Mouse (Mus musculus) kidney, postnatal 4 days (tissue): ENCODE data around the gene Drap1.

Experiments
- DNase-seq, 2 experiments: peaks; one replicate each; pipeline ENCODE4 v3.0.0; 2021; ENCODE audit warnings: mixed read lengths in 2 of 2

Drap1 gene

DNA sequence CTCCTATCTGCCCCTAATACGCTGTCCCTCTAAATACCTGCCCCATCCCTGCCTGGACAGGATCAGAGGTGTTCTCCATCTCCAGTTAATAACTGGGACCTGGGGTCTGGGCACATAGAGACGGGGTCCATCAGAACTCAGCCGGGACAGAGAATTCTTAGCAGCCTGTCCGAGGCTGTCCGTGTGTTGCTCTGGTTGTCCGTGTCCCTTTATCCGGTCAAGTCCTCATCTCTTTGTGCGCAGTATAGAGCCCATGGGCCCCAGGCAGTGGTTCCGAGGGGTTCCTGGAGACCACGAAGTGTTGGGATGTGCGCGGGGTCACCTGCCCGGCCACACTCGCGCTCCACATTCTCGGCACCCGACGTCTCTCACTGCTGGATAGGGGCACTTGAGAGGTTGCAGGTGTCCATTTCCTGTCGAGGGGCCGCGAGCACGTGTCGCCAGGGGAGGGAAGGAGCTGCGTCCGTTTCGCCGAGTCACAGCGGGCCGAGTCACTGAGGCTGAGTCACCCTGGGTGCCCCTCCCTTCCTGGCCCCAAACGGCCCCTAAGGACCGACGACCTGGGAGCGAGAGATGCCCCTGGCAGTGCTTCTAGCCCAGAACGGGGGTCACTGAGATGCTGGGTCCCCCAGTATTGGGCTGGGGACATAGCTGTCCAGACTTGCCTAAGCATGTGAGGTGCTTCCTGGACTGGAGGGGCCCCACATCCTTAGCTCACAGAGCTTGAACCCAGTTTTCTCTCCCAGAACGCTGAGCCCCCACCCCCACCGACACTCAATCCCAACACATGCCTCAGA lies 23.8 kb upstream of the Drap1 start:
- peak; percentile 29 to 44 for DNase-seq

DNA sequence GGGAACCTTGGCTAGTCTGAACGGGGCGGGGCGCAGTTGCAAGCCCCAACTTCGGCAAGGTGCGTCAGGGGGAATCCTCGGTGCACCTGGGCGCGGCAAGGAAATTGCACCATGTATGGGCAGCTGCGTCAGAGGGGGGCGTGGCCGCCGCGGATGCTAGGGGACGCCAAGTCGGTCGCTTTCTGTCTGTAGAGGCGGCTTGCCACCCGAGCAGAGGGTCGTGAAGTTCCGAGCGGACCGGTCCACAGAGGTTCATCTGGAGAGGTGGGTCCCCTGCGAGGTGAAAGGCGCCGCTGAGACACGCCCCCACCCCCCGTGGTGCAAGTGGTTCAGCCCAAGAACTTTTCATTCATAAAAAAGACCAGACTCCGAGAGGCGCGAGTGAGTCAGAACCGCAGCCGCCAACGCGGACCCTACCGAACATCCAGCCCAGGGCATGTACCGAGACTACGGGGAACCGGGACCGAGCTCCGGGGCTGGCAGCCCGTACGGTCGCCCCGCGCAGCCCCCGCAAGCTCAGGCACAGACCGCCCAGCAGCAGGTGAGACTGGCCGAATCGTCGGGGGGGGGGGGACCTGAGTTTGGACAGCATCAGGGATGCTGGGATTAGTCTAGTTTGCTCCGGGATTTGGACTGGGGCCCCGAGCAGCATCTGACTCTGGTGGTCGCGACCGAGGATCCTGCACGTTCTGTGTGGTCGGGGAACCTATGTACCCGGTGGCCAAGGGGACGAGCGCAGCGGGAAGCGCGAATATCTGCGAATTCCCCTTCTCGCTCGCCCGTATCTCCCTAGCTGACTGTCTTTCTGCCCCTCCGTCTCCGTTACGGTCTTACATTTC lies 23.0 kb upstream of the Drap1 start, which contains the start of gene Fosl1:
Gene Fosl1, plus strand, starts transcription at position 33 of the 839 bp plus-strand sequence.
- peak; percentile 83 to 86 for DNase-seq

DNA sequence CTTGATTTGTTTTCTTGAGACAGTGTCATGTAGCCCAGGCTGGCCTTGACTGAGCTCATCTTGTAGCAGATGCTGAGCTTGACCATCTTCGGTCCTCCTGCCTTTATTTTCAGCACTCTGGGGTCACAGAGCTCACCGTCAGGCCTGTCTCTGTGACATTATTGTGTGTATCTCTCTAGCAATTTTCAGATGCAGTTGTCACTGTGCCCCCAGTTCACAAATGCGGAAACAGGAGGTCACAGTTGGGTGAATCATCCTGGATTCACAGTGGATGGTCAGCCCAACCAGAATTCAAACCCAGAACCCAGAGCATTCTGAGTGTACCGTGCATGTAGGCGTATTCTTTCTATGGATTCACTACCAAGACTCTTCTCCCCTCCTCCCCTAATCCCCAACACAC lies 21.0 kb upstream of the Drap1 start:
- no peak for DNase-seq

DNA sequence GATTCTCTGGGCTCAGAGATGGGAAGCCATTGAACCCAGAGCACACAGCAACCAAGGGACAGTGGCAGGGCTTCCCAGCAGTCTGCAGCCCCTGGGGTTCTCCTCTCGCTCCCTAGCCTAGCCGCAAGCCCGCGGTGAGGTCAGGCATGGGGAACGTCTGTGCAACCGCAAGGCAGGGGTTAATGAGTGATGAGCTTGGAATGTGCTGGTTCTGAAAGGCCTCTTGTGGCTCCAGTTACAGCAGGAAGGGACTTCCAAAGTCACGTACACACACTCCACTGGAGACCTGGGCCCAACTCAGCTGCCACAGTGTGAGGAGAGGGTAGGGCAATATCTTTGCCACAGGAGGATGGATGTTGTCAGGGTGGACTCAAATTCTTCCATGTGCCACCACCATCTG lies 20.2 kb upstream of the Drap1 start:
- peak; percentile 39 to 57 for DNase-seq

DNA sequence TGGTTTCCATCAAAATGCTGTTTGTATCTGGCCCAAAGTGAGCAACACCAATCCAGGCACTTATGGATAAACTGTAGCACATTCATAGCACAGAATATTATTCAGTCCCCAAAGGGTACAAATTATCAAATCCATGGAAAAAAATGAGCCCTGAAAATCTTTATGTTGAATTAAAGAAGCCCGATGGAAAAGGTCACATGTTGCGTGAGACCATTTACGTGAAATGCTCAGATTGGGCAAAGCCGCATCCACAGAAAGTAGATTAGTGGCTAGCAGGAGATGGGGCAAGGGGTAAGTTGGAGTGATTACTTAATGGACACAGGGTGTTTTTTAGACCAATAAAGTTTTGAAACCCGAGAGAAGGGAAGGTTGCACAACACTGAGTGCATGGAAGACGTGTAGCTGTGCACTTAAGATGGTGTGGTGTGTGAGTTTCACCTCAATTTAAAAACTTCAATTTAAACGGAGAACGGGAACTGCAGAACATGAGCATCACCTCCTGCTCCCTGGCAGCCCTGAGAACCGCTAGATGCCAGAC lies 19.7 kb upstream of the Drap1 start:
- DNase-seq = no peak

DNA sequence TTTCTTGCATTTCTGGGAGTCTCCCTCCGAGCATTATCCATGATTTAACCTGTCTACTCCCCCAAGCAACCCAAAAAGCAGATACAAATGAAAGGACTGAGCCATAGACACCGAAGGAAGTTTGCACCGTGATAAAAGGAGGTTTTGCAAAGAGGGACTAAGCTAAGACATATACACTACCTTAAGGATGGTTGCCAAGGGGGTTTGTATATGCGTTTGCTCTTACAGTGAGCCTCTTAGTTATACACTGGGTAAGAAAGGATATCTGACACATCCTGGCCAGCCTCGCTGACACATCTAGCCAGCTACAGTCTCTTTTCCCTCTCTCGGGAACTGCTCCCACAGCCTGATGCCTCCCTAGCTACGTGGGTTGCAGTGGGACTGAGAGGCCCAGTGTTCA lies 9.2 kb upstream of the Drap1 start:
- DNase-seq = no peak

DNA sequence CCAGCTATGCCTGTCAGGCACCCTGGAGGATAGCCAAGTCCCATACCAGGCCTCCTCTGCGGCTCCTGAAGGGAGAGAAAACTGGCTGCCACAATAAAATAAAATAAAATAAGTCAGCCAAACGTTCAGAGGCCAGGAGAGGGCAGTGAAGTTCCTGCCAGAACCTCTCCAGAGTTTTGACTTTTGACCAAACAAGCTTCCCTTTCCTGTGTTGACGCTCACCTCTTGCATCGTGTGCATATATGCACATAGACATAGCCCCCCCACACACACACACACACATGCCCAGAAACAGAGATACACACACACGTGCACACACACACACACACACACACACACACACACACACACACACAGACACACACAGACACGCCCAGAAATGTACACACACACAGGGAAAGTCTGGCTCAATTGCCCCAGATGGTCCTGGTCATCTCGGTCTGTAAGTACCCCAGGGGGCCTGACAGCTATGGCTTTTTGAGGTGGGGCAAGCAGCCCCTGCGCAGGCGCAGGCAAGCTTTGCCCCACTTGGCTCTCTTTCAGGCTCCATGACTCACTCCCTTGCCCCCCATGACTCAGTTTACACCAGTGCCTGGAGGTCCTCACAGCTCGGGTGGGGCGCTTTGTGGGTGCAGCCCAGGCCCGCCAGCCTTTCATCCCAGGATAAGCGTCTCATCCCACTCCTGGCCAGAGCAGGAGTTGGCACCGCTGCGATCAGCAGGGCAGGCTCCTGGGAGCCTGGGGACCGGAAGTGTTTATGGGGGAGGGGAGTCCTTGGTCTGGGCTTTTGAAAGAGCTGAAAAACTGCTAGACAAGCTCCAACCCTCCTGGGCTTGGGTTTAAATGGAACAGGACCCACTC lies 8.4 kb upstream of the Drap1 start:
- peak; percentile 67 to 76 for DNase-seq

DNA sequence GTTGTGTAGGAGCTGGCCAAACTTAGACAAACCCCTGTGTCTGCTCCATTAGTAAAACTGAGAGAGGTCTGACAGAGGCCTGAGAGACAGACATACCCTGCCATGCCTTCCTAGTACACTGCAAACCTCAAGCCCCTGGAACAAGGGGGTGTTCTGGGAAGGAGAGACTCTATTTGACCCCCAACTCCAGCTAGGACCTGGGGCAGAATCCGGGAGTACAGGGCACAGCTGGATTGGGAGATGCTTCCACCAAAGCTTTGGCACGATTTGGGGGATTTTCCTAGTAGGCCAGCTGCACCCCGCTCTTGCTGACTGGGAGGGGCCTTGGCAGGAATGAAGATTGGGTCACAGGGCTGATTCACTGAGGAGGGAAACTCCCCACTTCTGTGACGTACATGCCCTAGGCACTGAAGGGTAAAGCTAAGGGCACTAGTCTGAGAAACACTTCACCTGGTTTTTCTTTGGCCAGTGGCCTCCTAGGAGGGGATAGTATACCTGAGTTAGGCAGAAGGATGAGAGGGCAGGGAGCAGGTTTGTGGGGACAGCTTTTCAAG lies 7.2 kb upstream of the Drap1 start:
- DNase-seq = no peak

DNA sequence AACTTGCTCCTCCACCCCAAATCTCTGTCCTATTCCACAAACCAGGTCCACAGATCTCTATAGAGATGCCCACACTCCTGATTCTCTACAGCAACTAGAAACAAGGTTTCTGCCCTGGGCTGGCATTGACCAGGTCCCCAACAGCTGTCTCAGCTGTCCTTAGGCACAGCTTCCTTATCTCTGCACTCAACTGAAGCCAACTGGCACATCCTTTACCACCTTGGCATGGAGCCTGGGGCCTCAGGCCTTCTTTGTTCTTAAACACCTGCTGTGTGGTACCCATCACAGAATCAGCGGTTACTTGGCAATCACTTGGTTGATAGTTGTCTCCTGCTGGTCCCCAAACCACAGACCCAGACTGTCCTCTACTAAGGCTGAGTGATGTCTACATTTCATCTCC lies 5.6 kb upstream of the Drap1 start:
- no peak for DNase-seq

DNA sequence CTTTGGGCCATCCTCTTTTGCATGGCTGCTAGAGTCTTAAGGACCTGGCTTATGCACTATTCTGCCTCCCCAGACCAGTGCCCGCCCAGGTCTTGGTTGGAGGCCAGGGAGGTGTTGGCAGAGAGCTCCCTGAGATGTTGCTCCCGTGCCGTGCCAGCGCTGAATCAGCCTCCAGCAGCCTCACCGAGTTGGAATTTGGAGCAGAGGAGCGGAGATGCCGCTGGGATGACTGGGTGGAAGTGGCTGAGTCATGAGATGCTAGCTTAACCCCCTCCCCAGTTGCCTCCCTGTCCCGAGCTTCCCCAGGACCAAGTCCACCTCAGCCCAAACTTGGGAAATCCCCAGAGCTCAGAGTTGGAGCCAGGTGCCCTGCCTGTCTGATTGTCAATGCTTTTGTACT lies 5.0 kb upstream of the Drap1 start:
- DNase-seq = peak; percentile 20 to 33

DNA sequence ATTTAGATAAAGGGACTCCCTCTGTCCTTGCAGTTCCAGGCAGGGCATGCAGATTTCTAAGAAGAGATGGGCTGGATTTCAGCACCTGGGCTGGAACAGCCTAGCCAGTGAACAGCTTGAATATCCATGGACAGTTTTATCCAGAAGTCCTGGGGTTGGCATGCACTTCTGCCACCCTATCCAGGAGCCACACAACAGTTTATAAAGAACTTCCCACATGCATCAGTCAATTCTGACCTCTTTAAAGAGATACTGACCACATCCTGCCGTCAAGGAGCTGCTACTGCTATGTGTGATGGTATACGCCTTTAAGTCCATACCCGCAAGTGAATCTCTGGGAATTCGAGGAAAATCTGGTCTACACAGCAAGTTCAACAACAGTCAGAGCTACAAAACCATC lies 4.4 kb upstream of the Drap1 start:
- DNase-seq = no peak

DNA sequence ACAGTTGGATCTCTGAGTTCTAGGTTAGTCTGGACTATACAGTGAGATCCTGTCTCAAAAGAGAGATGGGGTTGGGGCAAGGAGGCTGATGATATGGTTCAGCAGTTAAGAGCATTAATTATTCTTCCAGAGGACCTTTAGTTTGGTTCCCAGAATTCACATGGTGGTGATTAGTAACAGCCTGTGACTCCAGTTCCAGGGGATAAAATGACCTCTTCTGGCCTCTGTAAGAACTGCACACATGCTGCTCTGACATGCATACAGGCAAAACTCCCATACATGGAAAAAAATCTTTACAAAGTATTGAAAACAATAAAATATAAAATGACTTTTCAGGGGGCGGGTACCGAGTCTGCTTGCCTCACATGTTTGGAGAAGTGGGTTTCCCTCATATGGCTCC lies 3.3 kb upstream of the Drap1 start:
- DNase-seq = peak; percentile 28 to 45

DNA sequence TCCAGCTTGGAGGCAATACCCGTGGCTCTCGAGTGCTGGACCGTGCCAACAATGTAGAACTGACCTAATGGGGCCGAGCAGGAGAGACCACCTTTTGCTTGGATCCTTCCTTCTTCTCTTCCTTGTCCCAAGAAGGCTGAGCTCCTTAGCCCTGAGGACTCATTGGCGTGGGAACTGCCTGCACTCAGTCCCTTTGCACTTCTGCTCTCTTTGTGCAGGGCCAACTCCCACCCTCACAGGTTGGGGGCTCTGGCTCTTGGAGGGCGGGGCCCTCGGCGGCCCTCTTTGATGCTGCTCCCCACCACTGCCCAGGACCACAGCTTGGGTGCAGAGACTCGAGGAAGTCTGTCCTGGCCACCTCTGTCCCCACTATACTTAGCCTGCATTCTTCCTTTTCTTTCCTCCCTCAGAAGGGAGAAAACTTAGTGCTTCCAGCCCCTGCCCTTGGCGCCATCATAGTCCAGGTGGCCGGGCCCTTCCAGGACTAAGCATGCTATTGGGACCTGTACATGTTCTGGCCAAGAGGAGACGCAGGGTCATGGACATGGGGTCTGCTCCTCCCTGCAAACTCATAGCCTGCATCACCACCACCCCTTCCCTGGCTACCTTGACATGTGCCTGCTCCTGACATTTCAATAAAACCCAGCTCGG lies 2.0 kb upstream of the Drap1 start:
- DNase-seq = no peak

DNA sequence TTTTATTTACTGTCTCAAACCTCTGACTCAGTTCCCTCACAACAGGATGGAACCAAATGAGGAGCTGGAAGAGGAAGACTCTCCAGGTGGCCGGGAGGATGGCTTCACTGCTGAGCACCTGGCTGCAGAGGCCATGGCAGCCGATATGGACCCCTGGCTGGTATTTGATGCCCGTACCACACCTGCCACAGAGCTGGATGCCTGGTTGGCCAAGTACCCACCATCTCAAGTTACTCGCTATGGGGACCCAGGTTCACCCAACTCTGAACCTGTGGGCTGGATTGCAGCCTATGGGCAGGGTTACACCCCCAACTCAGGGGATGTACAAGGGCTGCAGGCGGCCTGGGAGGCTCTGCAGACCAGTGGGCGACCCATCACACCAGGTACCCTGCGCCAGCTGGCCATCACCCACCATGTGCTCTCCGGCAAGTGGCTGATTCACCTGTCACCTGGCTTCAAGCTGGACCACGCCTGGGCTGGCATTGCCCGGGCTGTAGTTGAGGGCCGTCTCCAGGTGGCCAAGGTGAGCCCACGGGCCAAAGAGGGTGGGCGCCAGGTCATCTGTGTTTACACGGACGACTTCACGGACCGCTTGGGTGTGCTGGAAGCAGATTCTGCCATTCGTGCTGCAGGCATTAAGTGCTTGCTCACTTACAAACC lies 1.3 kb upstream of the Drap1 start:
- peak in 1 of 2 experiments; percentile 11 for DNase-seq

DNA sequence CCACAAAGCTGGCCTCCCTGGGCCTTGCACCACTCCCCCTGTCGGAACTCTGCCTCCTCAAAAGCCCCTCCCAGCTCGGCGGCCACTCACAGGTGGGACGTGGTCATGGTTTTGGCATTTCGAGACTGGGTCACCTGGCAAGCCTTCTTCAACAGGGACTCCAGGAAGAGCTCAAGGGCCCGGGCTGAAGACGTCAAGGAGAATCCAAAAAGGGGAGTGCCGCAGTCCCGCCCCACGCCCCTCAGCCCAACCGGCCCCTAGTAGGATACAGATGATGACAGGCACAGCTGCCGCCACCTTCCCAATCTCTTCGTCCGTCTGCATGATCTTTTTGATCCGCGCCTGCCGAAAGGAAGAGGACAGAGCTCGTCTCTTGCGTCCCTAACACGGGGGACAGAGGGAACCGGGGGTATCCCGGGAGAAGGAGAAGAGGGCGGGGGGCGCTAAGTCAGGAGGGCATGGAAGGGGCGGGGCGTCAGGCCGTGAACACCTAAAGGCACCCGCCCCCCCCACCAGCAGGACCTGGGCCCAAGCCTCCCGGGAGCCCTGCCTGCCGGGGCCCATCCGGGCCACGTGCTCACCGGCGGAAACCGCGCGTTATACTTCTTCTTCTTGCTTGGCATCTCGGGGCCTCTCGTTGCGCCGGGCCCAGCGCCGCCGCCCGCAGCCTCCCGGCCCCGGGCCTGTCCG lies 542 bp downstream of the Drap1 start:
- DNase-seq = peak; percentile 85 to 90

DNA sequence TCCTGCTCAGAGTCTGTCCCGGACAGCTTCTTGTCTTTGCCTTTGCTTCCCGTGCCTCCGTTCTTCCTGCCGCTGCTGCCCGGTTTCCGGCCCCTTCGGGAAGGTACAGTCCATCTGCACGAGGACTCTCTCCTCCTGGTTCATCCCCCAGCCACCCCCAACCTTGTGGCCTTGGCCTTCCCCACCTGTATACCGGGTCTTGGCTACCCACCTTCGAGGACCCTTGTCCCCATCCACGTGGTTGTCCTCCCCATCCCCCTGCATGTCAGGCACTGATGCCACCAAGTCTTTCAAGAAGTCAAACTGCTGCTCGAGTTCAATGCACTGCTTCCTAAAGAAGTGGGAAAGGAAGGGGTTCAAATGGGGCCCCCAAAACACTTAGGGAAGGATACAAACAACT lies 1.2 kb downstream of the Drap1 start:
- DNase-seq = peak in 1 of 2 experiments; percentile 16

DNA sequence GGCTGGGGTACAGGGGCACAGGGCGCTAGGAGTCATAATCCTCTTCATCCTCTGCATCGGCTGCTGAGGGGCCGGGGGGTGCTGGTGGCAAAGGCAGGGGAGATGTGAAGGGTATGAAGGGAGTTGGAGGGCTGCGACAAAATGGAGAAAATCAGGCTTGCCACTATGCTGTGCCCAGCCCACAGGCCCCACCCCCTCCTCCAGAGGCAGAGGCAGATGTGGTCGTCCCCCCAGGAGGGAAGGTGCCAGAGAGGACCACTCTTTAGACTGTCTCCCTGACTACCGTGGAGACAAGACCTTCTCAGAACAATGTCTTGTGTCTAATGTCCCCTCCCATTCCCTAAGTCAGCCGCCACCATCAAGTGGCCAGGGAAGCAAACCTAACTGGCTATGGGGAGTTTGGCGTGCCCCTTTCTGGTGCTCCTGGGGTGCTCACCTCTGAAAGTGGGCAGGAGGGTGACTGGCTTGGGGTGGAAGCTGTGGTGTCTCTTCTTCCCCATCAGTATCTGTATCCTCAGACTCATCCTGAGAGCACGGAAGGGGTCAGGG lies 1.8 kb downstream of the Drap1 start:
- DNase-seq = no peak

DNA sequence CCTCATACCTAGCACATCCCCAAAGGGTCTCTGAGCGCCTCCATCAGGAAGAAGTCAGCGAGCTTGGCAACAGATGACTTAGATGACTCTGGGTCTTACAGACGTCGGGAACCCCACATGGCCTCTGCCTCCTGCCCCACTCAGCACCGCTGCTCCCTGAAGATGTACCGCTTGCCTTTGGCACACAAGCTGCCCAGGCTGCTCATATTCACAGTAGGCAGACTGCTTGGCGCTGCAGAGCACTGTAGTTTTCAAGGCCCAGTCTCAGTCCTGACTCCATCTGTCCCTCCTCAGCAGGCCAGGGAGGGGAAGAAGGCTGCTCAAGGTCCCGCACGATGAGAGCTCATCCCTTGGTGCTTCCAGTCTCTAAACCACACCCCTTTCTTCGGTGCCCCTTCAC lies 2.5 kb downstream of the Drap1 start:
- no peak for DNase-seq

DNA sequence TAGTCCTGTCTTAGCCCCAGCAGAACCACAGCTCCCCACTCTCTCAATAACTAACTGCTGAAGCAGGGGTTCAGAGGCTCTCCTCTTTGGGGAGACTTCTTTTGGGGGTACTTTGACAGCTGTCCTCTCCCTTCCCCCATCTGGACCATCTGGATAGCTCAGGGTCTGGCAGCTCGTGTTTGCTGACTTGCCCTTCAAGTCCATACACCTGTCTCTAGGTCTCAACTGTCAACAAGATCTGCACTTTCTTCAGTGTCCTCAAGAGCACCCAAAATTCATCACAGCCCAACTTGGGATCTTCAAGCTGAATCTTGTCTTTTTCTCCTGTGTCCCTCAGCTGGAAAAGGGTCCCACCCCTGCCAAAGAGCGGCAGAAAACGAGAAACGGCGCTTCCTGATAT lies 3.0 kb downstream of the Drap1 start:
- DNase-seq = no peak

DNA sequence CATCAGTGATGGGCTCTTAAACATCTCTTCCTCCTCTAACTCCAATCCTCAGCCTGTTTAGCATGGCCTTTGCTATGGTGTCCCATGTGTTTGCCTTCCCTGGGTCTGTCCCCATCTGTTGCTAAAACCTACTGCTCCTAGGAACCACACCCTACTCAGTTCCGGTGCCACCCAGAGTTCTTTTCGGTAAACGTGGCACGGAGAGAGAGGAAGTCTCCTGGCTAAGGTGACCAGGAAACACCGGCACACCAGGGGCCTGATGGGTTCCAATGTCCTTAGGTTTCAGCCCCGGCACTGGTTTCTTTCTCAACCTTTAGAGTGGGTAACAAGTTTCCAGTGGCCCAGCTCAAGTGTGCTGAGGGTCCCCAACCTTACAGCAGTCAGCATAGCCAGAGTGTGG lies 4.2 kb downstream of the Drap1 start:
- DNase-seq = no peak
